Mouse (Mus musculus) lung, adult 2 months (tissue): ENCODE results near the gene Grb7.

ENCODE experiments used
- CTCF ChIP-seq: fragments of 200-500 bp; IDR thresholded peaks from 2 replicates; pipeline ENCODE4 v1.5.1; 2011; ENCODE audit warnings: mild to moderate bottlenecking, low read length, control low read depth; ENCODE audit not compliant: insufficient read depth
- POLR2A ChIP-seq: fragments of 200-500 bp; IDR thresholded peaks from 2 replicates; pipeline ENCODE4 v1.6.1; 2011; ENCODE audit warnings: low read depth, mild to moderate bottlenecking, control low read depth, low read length, borderline replicate concordance; ENCODE audit errors: extremely low read depth

- TF ChIP-seq CTCF (no peak), POLR2A (no peak)
Observed at GRCm38 (mm10) chr11:98476434-98476807, 30.2 kb downstream of the Grb7 start.
